Mouse (Mus musculus): ENCODE measurements around the gene Akt3.

DNA sequence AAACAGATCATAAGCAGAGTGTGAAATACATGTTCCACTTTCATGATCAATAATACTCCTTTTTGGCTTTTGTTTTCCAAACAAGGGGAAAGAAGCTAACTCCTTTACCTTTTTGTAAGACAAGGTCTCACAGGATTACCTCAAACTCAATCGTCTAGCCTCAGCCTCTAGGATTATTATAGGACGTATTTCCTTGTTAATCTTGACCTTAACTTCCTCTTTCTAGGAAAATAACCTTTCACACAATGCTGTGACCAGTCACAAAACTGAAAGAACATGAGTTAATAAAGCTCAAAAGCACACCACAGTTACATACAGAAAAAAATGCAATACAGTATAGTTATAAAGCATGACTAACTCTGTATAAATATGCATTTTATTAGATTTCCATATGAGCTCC is 126.5 kb downstream of the Akt3 start:
- TF ChIP-seq POLR2A (IDR thresholded peaks at IDR 0.05; ENCODE audit: low read depth, low read length): no peak
- TF ChIP-seq CTCF (conservative IDR thresholded peaks at IDR 0.05; ENCODE audit: insufficient read depth, insufficient read length, low read depth, low read length): no peak
